Mouse (Mus musculus) lung, adult 10 weeks (tissue): ENCODE data around the gene Bpifb9b. TPM values are rescaled to one million over a fixed set of nuclear protein-coding genes. Genes with fewer than 3 reads are reported as not detected.

Source experiments
- polyA plus RNA-seq: library from polyadenylated mRNA; stranded (reverse); fragments of 350-450 nt; fragmentation: Illumina TruSeq; extraction: RNeasy Lipid Tissue Mini Kit (QIAGEN cat#74804); gene quantifications from one replicate; pipeline ENCODE4 v1.2.3, GENCODE M21; 2014; ENCODE audit warnings: low read depth, low replicate concordance; ENCODE audit not compliant: insufficient read depth

Bpifb9b gene
- not detected for polyA plus RNA-seq

GRCm38 (mm10) chr2:154306927-154307326 lies at the start of gene Bpifb9b:
Bpifb9b (plus strand) TSS chr2:154307227.

DNA sequence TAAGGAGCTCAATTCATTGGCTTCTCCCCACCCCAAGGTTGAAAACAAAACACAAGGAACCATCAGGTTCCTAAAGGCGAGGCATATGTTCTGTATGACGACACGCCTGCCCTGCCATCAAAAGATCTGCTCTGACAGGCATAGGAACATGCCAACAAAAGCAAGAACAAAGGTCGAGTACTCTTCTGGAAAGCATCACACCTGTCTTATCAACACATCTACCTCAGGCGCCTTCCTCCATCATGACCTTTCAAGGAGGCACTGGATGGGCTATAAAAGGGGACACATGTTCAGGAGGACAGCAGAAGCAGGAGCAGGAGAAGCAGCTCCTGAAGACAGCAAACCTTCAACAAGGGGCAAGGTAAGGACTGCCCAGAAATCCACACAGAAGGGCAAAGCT lies 49.5 kb upstream of the Bpifb9b start, which contains the start of gene Bpifb9a:
Gene Bpifb9a, plus strand, starts transcription at position 301 of the 400 bp plus-strand sequence.

Other genes with a start within 250 kb of the Bpifb9b start
- not detected for gene Bpifa3, start 176.9 kb upstream of the Bpifb9b start, polyA plus RNA-seq
- gene Bpifa1, start 164.3 kb upstream of the Bpifb9b start, polyA plus RNA-seq = 673 TPM
- gene Bpifa5, start 144.6 kb upstream of the Bpifb9b start, polyA plus RNA-seq = not detected
- gene Bpifb1, start 116.4 kb upstream of the Bpifb9b start, polyA plus RNA-seq = 88.5 TPM
- 2.7 TPM for gene Bpifb5, start 83.5 kb upstream of the Bpifb9b start, polyA plus RNA-seq
- not detected for gene Bpifb9a, start 49.4 kb upstream of the Bpifb9b start, polyA plus RNA-seq
- gene Cdk5rap1, start 65.8 kb downstream of the Bpifb9b start, polyA plus RNA-seq = 7.4 TPM
- gene Snta1, start 100.9 kb downstream of the Bpifb9b start, polyA plus RNA-seq = 14.1 TPM
- gene Cbfa2t2, start 129.3 kb downstream of the Bpifb9b start, polyA plus RNA-seq = 5.8 TPM
- not detected for gene 1700003F12Rik, start 239.9 kb downstream of the Bpifb9b start, polyA plus RNA-seq
- gene Actl10, start 244.5 kb downstream of the Bpifb9b start, polyA plus RNA-seq = not detected